Mouse (Mus musculus) CH12.LX (cell line): ENCODE measurements around the gene Pllp. TPM values are rescaled to one million over a fixed set of nuclear protein-coding genes. Genes with fewer than 3 reads are reported as not detected.

ENCODE experiments used
- DNase-seq: peaks from one replicate; pipeline ENCODE4 v3.0.0-alpha.2; 2013; ENCODE audit errors: extremely low read depth
- H3K27ac ChIP-seq: 2 replicates; pipeline ENCODE4 v1.5.1; 2012; ENCODE audit warnings: low read depth, mild to moderate bottlenecking, control low read depth, moderate library complexity; ENCODE audit not compliant: insufficient read depth
- H3K27me3 ChIP-seq: replicated peaks from 2 replicates; pipeline ENCODE3; 2012; ENCODE audit warnings: inconsistent platforms
- H3K36me3 ChIP-seq, 2 experiments: replicated peaks in 1 of 2; 2 replicates each; pipeline versions ENCODE3 to v1.6.1; 2012; ENCODE audit warnings: inconsistent platforms in 1 of 2, low read length in 1 of 2, mild to moderate bottlenecking in 1 of 2, mixed read lengths in 1 of 2, moderate library complexity in 1 of 2; ENCODE audit not compliant: control insufficient read depth in 1 of 2, insufficient read depth in 1 of 2
- H3K4me1 ChIP-seq, 2 experiments: 2 replicates each; pipeline ENCODE4 v1.6.1; 2012; ENCODE audit warnings: inconsistent platforms in 1 of 2, moderate library complexity in 1 of 2; ENCODE audit not compliant: insufficient read depth in 2 of 2, control insufficient read depth in 1 of 2
- H3K4me2 ChIP-seq: 2 replicates; pipeline ENCODE4 v1.6.1; 2012; ENCODE audit warnings: low read depth, mild to moderate bottlenecking, control low read depth; ENCODE audit not compliant: poor library complexity, insufficient read depth, severe bottlenecking
- H3K4me3 ChIP-seq, 3 experiments: fragments of 150-350 bp in 1 of 3; sonication (generic) in 1 of 3; replicated peaks in 1 of 3; 2 replicates each; pipeline versions ENCODE3 to v1.5.1; 2011 to 2012; ENCODE audit warnings: low read depth in 2 of 3, low read length in 2 of 3, mild to moderate bottlenecking in 2 of 3, moderate library complexity in 2 of 3, control low read depth in 1 of 3, improper control_type of control experiment in 1 of 3, inconsistent platforms in 1 of 3, mixed read lengths in 1 of 3; ENCODE audit not compliant: poor library complexity in 1 of 3
- H3K79me2 ChIP-seq: replicated peaks from 2 replicates; pipeline ENCODE4 v1.6.1; 2012; ENCODE audit warnings: mild to moderate bottlenecking, moderate library complexity; ENCODE audit not compliant: control insufficient read depth, poor library complexity, insufficient read depth, severe bottlenecking; ENCODE audit errors: extremely low read depth
- H3K9ac ChIP-seq: 2 replicates; pipeline ENCODE4 v1.6.1; 2012; ENCODE audit warnings: low read depth, mild to moderate bottlenecking, control low read depth, moderate library complexity; ENCODE audit not compliant: insufficient read depth
- H3K9me3 ChIP-seq: replicated peaks from 2 replicates; pipeline ENCODE3; 2012; ENCODE audit warnings: low read length, inconsistent platforms, mixed read lengths
- CHD1 ChIP-seq: IDR thresholded peaks from 2 replicates; pipeline ENCODE4 v1.6.1; 2012; ENCODE audit warnings: low read depth, low read length, improper control_type of control experiment, inconsistent platforms
- CHD2 ChIP-seq: IDR thresholded peaks from 2 replicates; pipeline ENCODE4 v1.6.1; 2011; ENCODE audit warnings: low read length, improper control_type of control experiment
- CTCF ChIP-seq, 2 experiments: IDR thresholded peaks in 1 of 2; conservative IDR thresholded peaks in 1 of 2; 2 replicates each; pipeline ENCODE4 v1.5.1; 2011 to 2012; ENCODE audit warnings: low read depth in 2 of 2, low read length in 2 of 2, improper control_type of control experiment in 1 of 2, inconsistent platforms in 1 of 2, mild to moderate bottlenecking in 1 of 2, moderate library complexity in 1 of 2
- E2F4 ChIP-seq: IDR thresholded peaks from 2 replicates; pipeline ENCODE4 v1.6.1; 2011; ENCODE audit warnings: low read depth, low read length, improper control_type of control experiment; ENCODE audit not compliant: insufficient replicate concordance
- ETS1 ChIP-seq: conservative IDR thresholded peaks from 2 replicates; pipeline ENCODE4 v1.6.1; 2012; ENCODE audit warnings: low read depth, mild to moderate bottlenecking, inconsistent platforms, low read length, improper control_type of control experiment, moderate library complexity
- HCFC1 ChIP-seq: IDR thresholded peaks from 2 replicates; pipeline ENCODE4 v1.6.1; 2012; ENCODE audit warnings: low read depth, mild to moderate bottlenecking, inconsistent platforms, low read length, improper control_type of control experiment
- IRF4 ChIP-seq: IDR thresholded peaks from 2 replicates; pipeline ENCODE4 v1.6.1; 2014; ENCODE audit warnings: low read depth, mild to moderate bottlenecking, inconsistent platforms, low read length, improper control_type of control experiment
- JUN ChIP-seq: IDR thresholded peaks from 2 replicates; pipeline ENCODE4 v1.6.1; 2011; ENCODE audit warnings: low read depth, mild to moderate bottlenecking, low read length, improper control_type of control experiment, moderate library complexity; ENCODE audit not compliant: insufficient read depth
- KAT2A ChIP-seq: IDR thresholded peaks from 2 replicates; pipeline ENCODE4 v1.6.1; 2012; ENCODE audit warnings: low read length, improper control_type of control experiment, inconsistent platforms; ENCODE audit not compliant: insufficient replicate concordance
- MAFK ChIP-seq: IDR thresholded peaks from 2 replicates; pipeline ENCODE4 v1.6.1; 2011; ENCODE audit warnings: low read length, improper control_type of control experiment; ENCODE audit not compliant: insufficient replicate concordance
- MAX ChIP-seq: IDR thresholded peaks from 2 replicates; pipeline ENCODE4 v1.6.1; 2011; ENCODE audit warnings: low read length, improper control_type of control experiment
- MAZ ChIP-seq: IDR thresholded peaks from 2 replicates; pipeline ENCODE4 v1.6.1; 2012; ENCODE audit warnings: low read depth, mild to moderate bottlenecking, inconsistent platforms, low read length, improper control_type of control experiment, moderate library complexity
- MEF2A ChIP-seq: IDR thresholded peaks from 2 replicates; pipeline ENCODE4 v1.6.1; 2014; ENCODE audit warnings: low read depth, mild to moderate bottlenecking, inconsistent platforms, low read length, improper control_type of control experiment, borderline replicate concordance
- MYC ChIP-seq: IDR thresholded peaks from 2 replicates; pipeline ENCODE4 v1.6.1; 2011; ENCODE audit warnings: low read depth, mild to moderate bottlenecking, improper control_type of control experiment, low read length
- NELFE ChIP-seq: IDR thresholded peaks from 2 replicates; pipeline ENCODE4 v1.6.1; 2011; ENCODE audit warnings: low read depth, low read length, improper control_type of control experiment
- NRF1 ChIP-seq: IDR thresholded peaks from 2 replicates; pipeline ENCODE4 v1.6.1; 2014; ENCODE audit warnings: low read depth, mild to moderate bottlenecking, inconsistent platforms, low read length, improper control_type of control experiment, moderate library complexity
- RAD21 ChIP-seq: IDR thresholded peaks from 2 replicates; pipeline ENCODE4 v1.6.1; 2011; ENCODE audit warnings: low read depth, mild to moderate bottlenecking, low read length, improper control_type of control experiment, moderate library complexity
- RCOR1 ChIP-seq: conservative IDR thresholded peaks from 2 replicates; pipeline ENCODE4 v1.6.1; 2012; ENCODE audit warnings: low read depth, mild to moderate bottlenecking, inconsistent platforms, low read length, improper control_type of control experiment
- SIN3A ChIP-seq: IDR thresholded peaks from 2 replicates; pipeline ENCODE4 v1.6.1; 2012; ENCODE audit warnings: low read length, improper control_type of control experiment, inconsistent platforms
- SMC3 ChIP-seq: IDR thresholded peaks from 2 replicates; pipeline ENCODE4 v1.6.1; 2011; ENCODE audit warnings: low read depth, low read length, improper control_type of control experiment
- TBP ChIP-seq: conservative IDR thresholded peaks from 2 replicates; pipeline ENCODE4 v1.6.1; 2011; ENCODE audit warnings: low read depth, low read length, improper control_type of control experiment
- USF1 ChIP-seq: IDR thresholded peaks from 2 replicates; pipeline ENCODE4 v1.6.1; 2014; ENCODE audit warnings: low read depth, mild to moderate bottlenecking, inconsistent platforms, low read length, improper control_type of control experiment
- USF2 ChIP-seq: conservative IDR thresholded peaks from 2 replicates; pipeline ENCODE4 v1.6.1; 2011; ENCODE audit warnings: low read depth, low read length, improper control_type of control experiment
- ZKSCAN1 ChIP-seq: IDR thresholded peaks from 2 replicates; pipeline ENCODE4 v1.6.1; 2012; ENCODE audit warnings: low read depth, inconsistent platforms, low read length, improper control_type of control experiment, borderline replicate concordance
- ZMIZ1 ChIP-seq: IDR thresholded peaks from 2 replicates; pipeline ENCODE4 v1.6.1; 2012; ENCODE audit warnings: low read depth, mild to moderate bottlenecking, inconsistent platforms, low read length, improper control_type of control experiment
- ZNF384 ChIP-seq: IDR thresholded peaks from 2 replicates; pipeline ENCODE4 v1.6.1; 2012; ENCODE audit warnings: low read depth, low read length, improper control_type of control experiment, inconsistent platforms
- dilution Hi-C: fragments of 300-500 bp; cut with MboI; formaldehyde crosslinking; loops from 2 replicates; pipeline ENCODE4 v1.14.3; 2020; ENCODE audit warnings: low sequenced_read_pairs; ENCODE audit not compliant: extremely low pct_unique_long_range_greater_than_20kb, extremely low pct_ligation_motif_present
- in situ Hi-C: fragments of 300-500 bp; cut with MboI; formaldehyde crosslinking; loops from 3 replicates; pipeline ENCODE4 v1.14.3; 2019; ENCODE audit warnings: low sequenced_read_pairs, low pct_ligation_motif_present, low pct_unique_long_range_greater_than_20kb, mixed read lengths
- polyA plus RNA-seq: library from polyadenylated mRNA; unstranded; fragments of >175 nt; gene quantifications from 2 replicates; pipeline ENCODE4 v1.2.1, GENCODE M21; 2012; ENCODE audit warnings: low read depth; ENCODE audit not compliant: insufficient read length
- total RNA-seq, 2 experiments: library from RNA; depleted of rRNA; stranded (reverse); fragments of 300-350 nt in 1 of 2; fragments of >200 nt in 1 of 2; gene quantifications; 2 replicates each; pipeline ENCODE4 v1.2.3; 2012 to 2014

Gene Pllp
- total and polyA plus RNA-seq, 3 experiments = 5.3 to 29.5 (median 6.1) TPM

- Histone ChIP-seq H3K27me3 (no peaks in the 10 kb centered on the region), H3K4me2 (no peak overlapping the region), H3K4me3 (no peak overlapping the region), H3K9me3 (no peaks in the 10 kb centered on the region), H3K36me3 (peaks cover 1 to 25% of the 10 kb centered on the region in 2 experiments), H3K9ac (no peak overlapping the region), H3K27ac (no peak overlapping the region), H3K79me2 (peaks cover 17% of the 10 kb centered on the region), H3K4me1 (peaks cover 0 to 13% of the 10 kb centered on the region in 2 experiments; a peak in 2 of 4 replicates)
- TF ChIP-seq USF1 = no peak
- no peak for TF ChIP-seq SIN3A
- no peak for TF ChIP-seq MAFK
- TF ChIP-seq TBP = no peak
- TF ChIP-seq ZKSCAN1 = no peak
- TF ChIP-seq CHD2 = no peak
- no peak for TF ChIP-seq CTCF (conservative IDR thresholded peaks at IDR 0.05 in 1 of 2, IDR thresholded peaks at IDR 0.05 in 1 of 2; ENCODE audit: low read depth in 2 of 2, low read length in 2 of 2)
- TF ChIP-seq HCFC1 = no peak
- TF ChIP-seq NELFE = no peak
- TF ChIP-seq NRF1 = no peak
- no peak for TF ChIP-seq RCOR1
- no peak for TF ChIP-seq KAT2A
- TF ChIP-seq MYC = no peak
- TF ChIP-seq SMC3 = no peak
- TF ChIP-seq ZMIZ1 = no peak
- no peak for TF ChIP-seq E2F4
- TF ChIP-seq ZNF384 = no peak
- TF ChIP-seq IRF4 = no peak
- no peak for TF ChIP-seq MAZ
- TF ChIP-seq USF2 = no peak
- dilution Hi-C loops (no loop called here), in situ Hi-C loops (no loop called here)
- no peak for DNase-seq
These were observed 31.4 kb downstream of the Pllp start for GRCm38 (mm10) chr8:94664722-94665121.

- H3K4me2 ChIP-seq = no peak overlapping the region
- H3K79me2 ChIP-seq = no peaks in the 10 kb centered on the region
- in situ Hi-C loops = no loop called here
- peaks cover 0 to 27% of the 10 kb centered on the region in 2 experiments for H3K36me3 ChIP-seq
- dilution Hi-C loops = no loop called here
- H3K27me3 ChIP-seq = no peaks in the 10 kb centered on the region
- H3K9me3 ChIP-seq = no peaks in the 10 kb centered on the region
- no peaks in the 10 kb centered on the region for H3K4me1 ChIP-seq
- H3K9ac ChIP-seq = no peak overlapping the region
- H3K4me3 ChIP-seq = no peak overlapping the region
- no peak overlapping the region for H3K27ac ChIP-seq
- DNase-seq = no peak
- no peak for TF ChIP-seq JUN
- no peak for TF ChIP-seq SMC3
- no peak for TF ChIP-seq CHD1
- TF ChIP-seq NELFE = no peak
- no peak for TF ChIP-seq MEF2A
- TF ChIP-seq KAT2A = no peak
- no peak for TF ChIP-seq RAD21
- TF ChIP-seq ZMIZ1 = no peak
- TF ChIP-seq ETS1 = no peak
- TF ChIP-seq CHD2 = no peak
- TF ChIP-seq CTCF (conservative IDR thresholded peaks at IDR 0.05 in 1 of 2, IDR thresholded peaks at IDR 0.05 in 1 of 2; ENCODE audit: low read depth in 2 of 2, low read length in 2 of 2) = no peak
- no peak for TF ChIP-seq MAX
These were observed 35.7 kb downstream of the Pllp start for GRCm38 (mm10) chr8:94660418-94660817.
